Mouse (Mus musculus): ENCODE measurements at regions not wholly inside any gene's neighbourhood (a gene's known extent, or its start where the extent isn't known, plus 50 kb on each side); places are given as distances from the start of the nearest gene placed in this dataset.

DNA sequence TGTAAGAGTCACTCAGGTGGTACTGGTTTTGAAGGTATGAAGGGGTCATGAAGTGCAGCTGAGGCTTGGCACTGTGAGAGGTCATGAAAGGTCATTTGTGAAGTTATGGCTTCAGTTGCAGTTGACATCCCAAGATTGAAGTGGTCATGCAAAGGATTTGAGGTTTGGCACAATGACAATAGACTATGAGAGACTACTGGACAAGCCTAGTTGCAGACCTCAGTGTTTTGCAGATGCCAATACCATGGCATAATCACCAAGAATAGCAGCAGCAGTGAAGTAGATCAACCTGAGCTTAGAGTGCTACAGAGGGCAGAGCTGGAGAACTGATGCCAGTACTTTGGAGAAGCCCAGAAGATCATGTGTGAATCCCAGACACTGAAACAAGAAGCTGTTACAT, 765.4 kb upstream of the Kif18a start:
- TF ChIP-seq CTCF (IDR thresholded peaks at IDR 0.05; ENCODE audit: low read depth) (no peak), EP300 (optimal IDR thresholded peaks at IDR 0.05) (no peak)
